Comparison of ENCODE assay signal across 25 mouse cellular contexts in the genomic region with DNA sequence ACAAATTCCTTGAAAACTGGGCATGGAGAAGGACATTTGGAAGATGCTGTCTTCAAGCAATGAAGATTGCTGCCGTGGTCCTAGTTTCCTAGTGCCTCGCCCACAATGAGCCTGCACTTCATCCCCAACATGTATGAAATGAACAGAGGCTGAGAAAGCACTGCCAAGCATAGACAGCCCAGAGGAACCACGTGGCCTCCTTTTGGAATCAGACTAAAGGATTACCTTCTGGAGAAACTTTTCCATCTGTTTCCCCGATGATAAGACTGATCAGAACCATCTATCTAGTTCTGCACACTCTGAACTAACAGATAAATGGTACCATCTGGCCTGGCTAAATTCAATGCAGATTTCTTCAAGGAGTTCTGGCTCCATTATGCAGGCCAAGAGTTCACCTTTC.
"Had no signal": no experiment of that assay in that cellular context is flagged by ENCODE, and none has a peak within 500 bp of the region (broad histone marks: within the 10 kb centered on the region; RNA-seq: fewer than 3 reads in every experiment).

No protein-coding gene starts in this region.

- H3K4me1 ChIP-seq: limb, embryonic 12.5 days; liver, embryonic 12.5 days; liver, embryonic 15.5 days; lung, embryonic 15.5 days; midbrain, embryonic 10.5 days; midbrain, embryonic 15.5 days; neural tube, embryonic 12.5 days; neural tube, embryonic 15.5 days had no signal

- DNase-seq: kidney, adult 18-20 months; kidney, adult 9 months; kidney, postnatal 14 days; kidney, postnatal 4 days; liver; lung, adult 18-20 months; lung, postnatal 10 days; lung, postnatal 36 days; right cerebral cortex, adult 18-20 months; right cerebral cortex, postnatal 14 days; right cerebral cortex, postnatal 4 days; thymus, adult 2 months; thymus, postnatal 14 days; thymus, postnatal 4 days had no signal

- ATAC-seq: liver, embryonic 12.5 days; midbrain, embryonic 15.5 days had no signal

- H3K4me3 ChIP-seq: left cerebral cortex, adult 2 months; limb, embryonic 12.5 days; liver, embryonic 12.5 days; liver, embryonic 15.5 days; lung, embryonic 15.5 days; megakaryocyte, embryonic 14.5 days; midbrain, embryonic 10.5 days; midbrain, embryonic 15.5 days; neural tube, embryonic 12.5 days; neural tube, embryonic 15.5 days had no signal

- H3K27ac ChIP-seq: limb, embryonic 12.5 days; liver, embryonic 12.5 days; liver, embryonic 15.5 days; lung, embryonic 15.5 days; midbrain, embryonic 10.5 days; midbrain, embryonic 15.5 days; neural tube, embryonic 12.5 days; neural tube, embryonic 15.5 days; stomach, postnatal 0 days had no signal
